Mouse (Mus musculus): Measurements from ENCODE around the gene Prr5.

Prr5 gene

GRCm38 (mm10) chr15:84668938-84669747, at the start of gene Prr5:
Gene Prr5 (plus strand): TSS chr15:84669620.
- DNase-seq (ENCODE audit: low read depth in 2 of 2, low spot score in 2 of 2) = no peak

- DNase-seq (ENCODE audit: low read depth in 2 of 2, low spot score in 2 of 2) = no peak
These were observed 49.4 kb upstream of the Prr5 start for GRCm38 (mm10) chr15:84620028-84620427.

- no peak for DNase-seq (ENCODE audit: low read depth in 2 of 2, low spot score in 2 of 2)
These were observed 47.5 kb upstream of the Prr5 start for GRCm38 (mm10) chr15:84621722-84622428.

- no peak for DNase-seq (ENCODE audit: low read depth in 2 of 2, low spot score in 2 of 2)
These were observed 44.5 kb upstream of the Prr5 start for GRCm38 (mm10) chr15:84624870-84625269.

GRCm38 (mm10) chr15:84625712-84626414, 43.6 kb upstream of the Prr5 start:
- peak in 1 of 2 experiments; percentile 10 for DNase-seq (ENCODE audit: low read depth in 2 of 2, low spot score in 2 of 2)

- DNase-seq (ENCODE audit: low read depth in 2 of 2, low spot score in 2 of 2) = no peak
These were observed 42.1 kb upstream of the Prr5 start for GRCm38 (mm10) chr15:84627308-84627707.

GRCm38 (mm10) chr15:84629680-84630079, 39.7 kb upstream of the Prr5 start:
- DNase-seq (ENCODE audit: low read depth in 2 of 2, low spot score in 2 of 2) = no peak

- peak; percentile 33 to 58 for DNase-seq (ENCODE audit: low read depth in 2 of 2, low spot score in 2 of 2)
These were observed 37.9 kb upstream of the Prr5 start for GRCm38 (mm10) chr15:84631560-84631959.

- no peak for DNase-seq (ENCODE audit: low read depth in 2 of 2, low spot score in 2 of 2)
These were observed 35.1 kb upstream of the Prr5 start for GRCm38 (mm10) chr15:84634361-84634760.

GRCm38 (mm10) chr15:84638405-84638804, 31.0 kb upstream of the Prr5 start:
- no peak for DNase-seq (ENCODE audit: low read depth in 2 of 2, low spot score in 2 of 2)

GRCm38 (mm10) chr15:84639072-84639450, 30.4 kb upstream of the Prr5 start:
- no peak for DNase-seq (ENCODE audit: low read depth in 2 of 2, low spot score in 2 of 2)

- DNase-seq (ENCODE audit: low read depth in 2 of 2, low spot score in 2 of 2) = no peak
These were observed 29.8 kb upstream of the Prr5 start for GRCm38 (mm10) chr15:84639451-84640136.

GRCm38 (mm10) chr15:84640722-84641121, 28.7 kb upstream of the Prr5 start:
- no peak for DNase-seq (ENCODE audit: low read depth in 2 of 2, low spot score in 2 of 2)

- DNase-seq (ENCODE audit: low read depth in 2 of 2, low spot score in 2 of 2) = no peak
These were observed 28.3 kb upstream of the Prr5 start for GRCm38 (mm10) chr15:84641127-84641526.

- no peak for DNase-seq (ENCODE audit: low read depth in 2 of 2, low spot score in 2 of 2)
These were observed 27.5 kb upstream of the Prr5 start for GRCm38 (mm10) chr15:84641948-84642347.

GRCm38 (mm10) chr15:84643178-84643577, 26.2 kb upstream of the Prr5 start:
- DNase-seq (ENCODE audit: low read depth in 2 of 2, low spot score in 2 of 2) = no peak

GRCm38 (mm10) chr15:84651481-84651880, 17.9 kb upstream of the Prr5 start:
- DNase-seq (ENCODE audit: low read depth in 2 of 2, low spot score in 2 of 2) = no peak

- no peak for DNase-seq (ENCODE audit: low read depth in 2 of 2, low spot score in 2 of 2)
These were observed 16.3 kb upstream of the Prr5 start for GRCm38 (mm10) chr15:84653151-84653550.

- DNase-seq (ENCODE audit: low read depth in 2 of 2, low spot score in 2 of 2) = peak; percentile 61 to 72
These were observed 15.1 kb upstream of the Prr5 start for GRCm38 (mm10) chr15:84653979-84654966.

- no peak for DNase-seq (ENCODE audit: low read depth in 2 of 2, low spot score in 2 of 2)
These were observed 14.4 kb upstream of the Prr5 start for GRCm38 (mm10) chr15:84654975-84655374.
